Mouse (Mus musculus) Patski (cell line): Measurements from ENCODE around the gene Vps11. TPM values are rescaled to one million over a fixed set of nuclear protein-coding genes. Genes with fewer than 3 reads are reported as not detected.

Source experiments
- ATAC-seq: fragments of 100-300 bp; one replicate; pipeline ENCODE4 v1.8.0; 2021
- CTCF ChIA-PET: fragments of 350-600 bp; sonication (Branson Sonifier 250); formaldehyde crosslinking; loops from one replicate; lab custom pipeline; 2022; ENCODE audit warnings: inconsistent platforms; lab: Charles Lee
- POLR2A ChIA-PET: fragments of 350-600 bp; sonication (Branson Sonifier 250); formaldehyde crosslinking; loops from one replicate; lab custom pipeline; 2022; ENCODE audit warnings: antibody characterized with exemption, inconsistent platforms; lab: Charles Lee
- DNase-seq: peaks from one replicate; pipeline ENCODE4 v3.0.0-alpha.2; 2011; ENCODE audit warnings: low read depth, low spot score
- H3K27me3 ChIP-seq: fragments of 371-371 bp; one replicate; pipeline ENCODE4 v1.5.1; 2021
- CTCF ChIP-seq: fragments of 100-300 bp; IDR thresholded peaks from one replicate; pipeline ENCODE4 v1.5.1; 2021
- in situ Hi-C: fragments of 300-500 bp; cut with MboI; formaldehyde crosslinking; loops from 3 replicates; pipeline ENCODE4 v1.11.1; 2018; ENCODE audit warnings: low pct_unique_long_range_greater_than_20kb, mixed read lengths
- polyA plus RNA-seq: library from polyadenylated mRNA; unstranded; gene quantifications from one replicate; pipeline ENCODE4 v1.2.3, GENCODE M21; 2021

Vps11 gene
- polyA plus RNA-seq, 1 experiment from 2014 or later, result 46.5 TPM

- ChIA-PET CTCF (no interaction called here), POLR2A (no interaction called here)
- no peak for TF ChIP-seq CTCF
- ATAC-seq (no peak), DNase-seq (no peak)
- H3K27me3 ChIP-seq, result no peaks in the 10 kb centered on the region
- in situ Hi-C loops, result no loop called here
Observed at GRCm38 (mm10) chr9:44351396-44351795, 10.1 kb downstream of the Vps11 start.

- CTCF ChIA-PET, result no interaction called here
- TF ChIP-seq CTCF, result no peak
- no peaks in the 10 kb centered on the region for H3K27me3 ChIP-seq
- POLR2A ChIA-PET, result no interaction called here
- DNase-seq (no peak), ATAC-seq (no peak)
- in situ Hi-C loops, result no loop called here
Observed at GRCm38 (mm10) chr9:44348546-44348945, 12.9 kb downstream of the Vps11 start.

- POLR2A ChIA-PET, result no interaction called here
Observed at GRCm38 (mm10) chr9:44347621-44348020, 13.8 kb downstream of the Vps11 start.

DNA sequence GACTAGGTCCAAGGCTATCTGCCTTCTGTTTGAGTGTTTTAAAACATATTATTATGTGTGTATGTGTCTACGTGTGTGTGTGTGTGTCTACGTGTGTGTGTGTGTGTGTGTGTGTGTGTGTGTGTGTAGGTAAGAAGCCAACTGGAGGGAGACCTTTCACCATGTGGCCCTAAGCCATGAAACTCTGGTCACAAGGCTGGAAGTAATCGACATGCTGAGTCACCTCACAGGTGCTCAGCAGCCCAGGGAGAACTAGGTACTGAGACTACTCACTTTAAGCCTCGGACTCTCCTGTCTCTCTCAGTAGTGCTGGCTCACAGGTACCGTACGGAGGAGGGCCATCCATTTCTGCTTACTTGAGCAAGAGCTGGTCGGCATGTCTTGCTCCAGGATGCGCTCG is 14.3 kb downstream of the Vps11 start:
- CTCF ChIA-PET, result no interaction called here
- ATAC-seq (no peak), DNase-seq (no peak)
- no peaks in the 10 kb centered on the region for H3K27me3 ChIP-seq
- POLR2A ChIA-PET, result no interaction called here
- no peak for TF ChIP-seq CTCF
- in situ Hi-C loops, result no loop called here

More at GRCm38 (mm10) chr9:44347621-44348020, 13.8 kb downstream of the Vps11 start:
- CTCF ChIA-PET, result no interaction called here
- DNase-seq, result no peak
- ATAC-seq, result no peak
- in situ Hi-C loops, result no loop called here
- TF ChIP-seq CTCF, result no peak
- no peaks in the 10 kb centered on the region for H3K27me3 ChIP-seq

GRCm38 (mm10) chr9:44345570-44346433 is 15.7 kb downstream of the Vps11 start:
- DNase-seq (no peak), ATAC-seq (no peak)
- ChIA-PET CTCF (interaction anchor here (1.0 to 2.5 kb wide), 2 partner anchors 16 to 52 kb away, joined by 3 to 8 read pairs; partner anchors contain the start of gene Vps11), POLR2A (interaction anchor here (0.7 kb wide), 1 partner anchor 212 kb away, joined by 4 read pairs; no protein-coding TSS in a partner anchor)
- in situ Hi-C loops, result no loop called here
- no peak for TF ChIP-seq CTCF
- H3K27me3 ChIP-seq, result no peaks in the 10 kb centered on the region

GRCm38 (mm10) chr9:44343781-44344421 is 17.6 kb downstream of the Vps11 start, which contains the start of gene Hmbs:
Gene Hmbs, minus strand, starts transcription at chr9:44344228.
- ATAC-seq, result peak; percentile 80
- H3K27me3 ChIP-seq, result no peaks in the 10 kb centered on the region
- DNase-seq, result no peak
- in situ Hi-C loops, result no loop called here
- no peak for TF ChIP-seq CTCF
- ChIA-PET POLR2A (interaction anchor here (1.1 to 1.7 kb wide), 3 partner anchors 9 to 15 kb away, joined by 3 to 8 read pairs (median 3); partner anchors contain the start of gene H2afx), CTCF (interaction anchor here (1.0 to 2.5 kb wide), 2 partner anchors 8 to 18 kb away, joined by 4 to 8 read pairs; partner anchors contain the start of gene Vps11)

GRCm38 (mm10) chr9:44343290-44343689 is 18.2 kb downstream of the Vps11 start:
- ChIA-PET POLR2A (interaction anchor here (1.1 to 1.7 kb wide), 3 partner anchors 8 to 16 kb away, joined by 3 to 8 read pairs (median 3); partner anchors contain the start of gene H2afx), CTCF (interaction anchor here (0.6 to 2.5 kb wide), 2 partner anchors 18 kb away, joined by 3 to 8 read pairs; partner anchors contain the start of gene Vps11)
- no peak for TF ChIP-seq CTCF
- in situ Hi-C loops, result no loop called here
- H3K27me3 ChIP-seq, result no peaks in the 10 kb centered on the region
- DNase-seq, result no peak
- no peak for ATAC-seq

GRCm38 (mm10) chr9:44342605-44343004 is 18.9 kb downstream of the Vps11 start:
- CTCF ChIA-PET, result interaction anchor here (0.6 kb wide), 1 partner anchor 19 kb away, joined by 3 read pairs; the partner anchor contains the start of gene Vps11
- TF ChIP-seq CTCF, result no peak

GRCm38 (mm10) chr9:44342173-44342572 is 19.3 kb downstream of the Vps11 start:
- ChIA-PET CTCF (no interaction called here), POLR2A (interaction anchor here (1.0 to 1.7 kb wide), 2 partner anchors 7 to 16 kb away, joined by 4 to 8 read pairs; partner anchors contain the start of gene H2afx)
- DNase-seq (no peak), ATAC-seq (no peak)
- in situ Hi-C loops, result no loop called here
- no peaks in the 10 kb centered on the region for H3K27me3 ChIP-seq
- no peak for TF ChIP-seq CTCF

More at GRCm38 (mm10) chr9:44342605-44343004, 18.9 kb downstream of the Vps11 start:
- ATAC-seq (no peak), DNase-seq (no peak)
- POLR2A ChIA-PET, result interaction anchor here (1.0 to 1.7 kb wide), 3 partner anchors 8 to 17 kb away, joined by 3 to 8 read pairs (median 4); partner anchors contain the start of gene H2afx
- in situ Hi-C loops, result no loop called here
- no peaks in the 10 kb centered on the region for H3K27me3 ChIP-seq

GRCm38 (mm10) chr9:44341487-44341886 is 20.0 kb downstream of the Vps11 start:
- DNase-seq (no peak), ATAC-seq (no peak)
- H3K27me3 ChIP-seq, result no peaks in the 10 kb centered on the region
- ChIA-PET POLR2A (no interaction called here), CTCF (no interaction called here)
- in situ Hi-C loops, result no loop called here
- TF ChIP-seq CTCF, result no peak
